Mouse (Mus musculus): ENCODE data around the gene Sncb.

GRCm38 (mm10) chr13:54737488-54738212, 28.7 kb downstream of the Sncb start:
- TF ChIP-seq CTCF (IDR thresholded peaks at IDR 0.05; ENCODE audit: borderline replicate concordance, insufficient read depth, low read depth, low read length) (no peak), POLR2A (IDR thresholded peaks at IDR 0.05; ENCODE audit: borderline replicate concordance, insufficient read depth, low read length) (no peak)
